Mouse (Mus musculus) kidney, postnatal 36 days (tissue): ENCODE results near the gene Oaf.

Experiments used
- DNase-seq, 2 experiments: peaks; one replicate each; pipeline ENCODE4 v3.0.0; 2021 to 2022; ENCODE audit warnings: mixed read lengths in 2 of 2

Gene Oaf

DNA sequence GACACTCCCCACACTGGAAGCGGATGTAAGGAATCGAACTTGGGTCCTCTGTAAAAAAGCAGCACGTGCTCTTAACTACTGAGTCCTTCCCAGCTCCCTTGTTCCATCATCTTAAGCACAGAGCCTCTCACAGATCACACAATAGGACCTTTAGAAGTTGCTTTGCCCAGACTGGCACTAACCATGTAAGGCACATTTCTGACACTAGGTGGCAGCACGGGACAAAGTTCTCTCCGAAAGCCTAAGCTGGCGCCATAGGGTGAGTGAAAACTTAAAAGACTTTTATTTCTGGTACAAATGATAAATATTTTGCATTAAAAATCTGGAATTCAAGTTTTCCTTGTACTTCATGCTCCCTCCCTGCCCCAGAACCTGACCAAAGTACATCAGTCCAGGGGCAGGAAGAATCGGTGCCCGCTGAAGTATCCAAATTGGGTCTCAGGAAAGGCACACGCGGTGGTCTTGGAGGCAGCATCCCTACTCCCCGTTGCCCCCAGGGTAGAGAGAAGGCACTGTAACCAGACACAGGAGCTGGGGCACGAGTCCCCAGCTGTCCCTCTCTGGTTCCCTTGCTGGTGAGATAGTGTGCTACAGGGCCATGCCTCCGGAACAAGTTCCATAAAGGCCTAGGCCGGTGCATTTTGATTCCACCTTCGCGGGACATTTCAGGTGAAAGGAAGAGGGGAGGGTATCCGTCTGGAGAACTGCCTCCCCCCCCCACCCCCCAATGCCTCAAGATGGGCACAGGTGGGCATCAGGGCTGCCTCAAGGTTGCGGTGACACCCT is 17.9 kb downstream of the Oaf start:
- peak; percentile 83 to 95 for DNase-seq

DNA sequence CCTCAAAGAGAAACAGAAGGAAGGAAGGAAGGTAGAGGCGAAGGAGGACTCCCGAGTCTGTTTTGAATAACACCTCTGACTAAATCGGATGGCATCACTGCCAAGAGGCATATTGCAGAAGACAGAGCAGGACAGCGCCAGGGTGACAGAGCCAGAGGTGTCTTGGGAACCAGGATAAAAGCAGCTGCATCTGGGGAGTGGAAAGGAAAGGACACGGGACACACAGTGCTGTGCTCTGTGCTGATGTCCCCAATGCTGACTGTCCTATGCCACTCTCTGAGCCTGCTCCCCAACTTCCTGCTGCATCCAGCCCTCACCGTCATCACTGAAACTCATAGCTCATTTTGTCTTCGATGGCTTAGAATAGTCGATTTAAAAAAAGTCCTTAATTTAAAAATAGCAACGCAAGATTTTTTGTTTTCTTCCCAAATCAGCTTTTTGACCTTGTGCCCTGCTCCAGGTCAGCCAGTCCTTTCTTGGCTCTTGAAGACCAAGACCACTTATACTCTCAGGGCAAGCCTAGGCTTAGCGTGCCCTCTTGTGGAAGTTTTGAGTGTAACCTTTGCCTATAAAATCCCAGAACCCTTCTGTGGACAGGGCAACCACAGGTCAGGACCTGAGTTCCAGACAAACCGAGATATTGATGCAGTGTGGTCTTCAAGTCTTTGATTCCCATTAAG is 28.8 kb downstream of the Oaf start:
- DNase-seq, result peak; percentile 69 to 80

GRCm38 (mm10) chr9:43210190-43210682 is 29.5 kb downstream of the Oaf start, which contains the start of gene Pou2f3:
Pou2f3 (minus strand) TSS chr9:43210369.
- DNase-seq, result peak; percentile 82 to 85

DNA sequence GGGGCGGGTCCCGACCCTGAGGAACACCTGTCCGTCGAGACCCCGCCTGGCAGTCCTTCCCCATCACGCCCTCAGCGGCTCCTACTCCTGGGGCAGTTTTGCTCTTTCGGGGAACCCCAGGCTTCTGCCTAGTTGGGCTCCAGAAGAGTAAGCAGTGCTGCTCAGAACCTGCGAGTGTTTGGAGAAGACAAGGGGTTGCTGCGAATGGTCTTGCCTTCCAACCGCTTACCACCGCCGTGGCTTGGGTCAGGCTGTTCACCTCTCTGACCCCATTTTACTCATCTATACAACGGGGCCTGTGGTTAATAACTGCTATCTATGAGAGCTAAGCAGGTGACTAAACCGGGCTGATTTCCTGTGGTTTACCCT is 33.7 kb downstream of the Oaf start:
- DNase-seq, result no peak

DNA sequence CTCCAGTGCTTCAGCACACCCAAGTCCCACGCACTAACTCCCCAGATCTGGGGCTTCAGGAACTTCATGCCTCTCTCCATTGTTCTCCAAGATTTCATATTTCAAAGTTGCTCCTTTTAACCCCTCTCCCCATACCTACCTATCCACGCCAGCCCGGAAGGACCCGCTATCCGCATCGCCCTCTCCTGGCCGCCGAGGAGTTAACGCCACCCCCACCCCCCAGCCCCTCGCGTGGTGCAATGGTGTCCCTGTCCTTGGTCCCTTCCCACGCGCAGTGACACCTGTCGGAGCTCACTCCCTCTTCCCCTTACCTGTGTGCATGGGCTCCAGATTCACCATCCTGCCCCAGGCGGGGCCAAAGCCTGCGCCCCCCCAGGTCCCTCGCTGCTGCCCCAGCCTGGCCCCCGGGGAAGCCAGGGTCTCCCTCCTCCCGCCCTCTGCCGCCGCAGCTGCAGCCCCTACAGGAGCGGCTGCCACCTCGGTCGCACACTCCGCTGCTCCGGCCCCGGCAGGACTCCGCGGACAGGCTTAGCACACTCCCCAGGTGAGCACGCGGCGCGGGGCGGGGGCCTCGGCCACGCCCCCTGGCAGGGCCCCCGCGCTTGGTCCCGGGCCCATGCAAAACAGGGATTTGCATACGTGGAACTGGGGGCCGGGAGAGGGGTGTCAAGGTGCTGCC is 34.2 kb downstream of the Oaf start:
- peak in 1 of 2 experiments; percentile 19 for DNase-seq

- peak in 1 of 2 experiments; percentile 12 for DNase-seq
Observed at GRCm38 (mm10) chr9:43200212-43200611, 39.5 kb downstream of the Oaf start.

DNA sequence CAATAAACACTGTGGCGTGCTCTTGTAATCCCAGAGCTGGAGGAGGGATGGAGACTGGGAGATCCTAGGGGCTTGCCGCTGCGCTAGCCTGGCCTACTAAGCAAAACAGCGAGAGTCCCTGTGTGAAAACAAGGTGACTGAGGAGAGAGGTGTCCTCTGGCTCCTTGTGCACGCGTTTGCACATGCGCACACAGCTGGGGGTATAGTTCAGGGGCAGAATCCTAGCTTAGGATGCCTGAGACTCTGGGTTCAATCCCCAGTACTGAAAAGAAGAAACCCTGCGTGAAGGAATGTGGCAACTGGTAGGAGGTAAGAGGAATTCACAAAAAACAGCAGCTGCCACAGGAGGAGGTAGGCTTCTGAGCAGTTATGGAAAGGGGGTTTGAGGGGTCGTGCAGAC is 45.7 kb downstream of the Oaf start:
- DNase-seq, result no peak

GRCm38 (mm10) chr9:43191561-43191960 is 48.1 kb downstream of the Oaf start:
- no peak for DNase-seq

DNA sequence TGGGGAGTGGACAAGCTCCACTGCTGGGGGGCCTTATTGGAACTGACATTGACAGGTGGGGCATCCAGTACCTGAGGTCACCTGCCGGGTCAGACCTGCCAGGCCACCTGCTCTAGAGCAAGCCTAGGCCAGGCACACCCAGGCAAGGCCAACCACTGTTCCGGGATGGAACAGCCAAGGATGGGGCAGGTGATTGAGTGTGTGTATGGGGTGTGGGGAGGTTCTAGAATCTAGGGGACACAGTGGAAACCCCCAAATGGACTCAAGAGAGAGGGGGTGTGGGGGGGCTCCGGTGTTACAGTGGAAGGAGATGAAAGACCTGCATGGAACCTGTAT is 50.7 kb downstream of the Oaf start:
- no peak for DNase-seq

GRCm38 (mm10) chr9:43188309-43189020 is 51.2 kb downstream of the Oaf start:
- DNase-seq, result no peak

DNA sequence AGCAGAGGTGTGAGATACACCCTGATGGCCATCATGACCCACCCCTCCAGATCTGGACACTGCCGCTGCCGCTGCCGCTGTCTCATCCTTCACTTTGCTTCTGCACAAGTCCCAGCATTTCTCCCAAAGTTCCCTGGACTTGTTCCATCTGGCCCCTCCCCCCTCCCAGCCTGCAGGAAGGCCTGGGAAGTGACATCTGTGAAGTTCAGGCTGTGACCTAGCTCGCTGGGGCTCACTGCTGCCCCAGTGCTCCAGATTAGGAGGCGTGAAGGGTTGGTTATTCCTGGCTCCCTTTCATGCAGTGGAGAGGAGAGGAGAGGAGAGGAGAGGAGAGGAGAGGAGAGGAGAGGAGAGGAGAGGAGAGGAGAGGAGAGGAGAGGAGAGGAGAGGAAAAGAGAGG is 60.1 kb downstream of the Oaf start:
- peak; percentile 19 to 34 for DNase-seq

GRCm38 (mm10) chr9:43178172-43178571 is 61.5 kb downstream of the Oaf start:
- DNase-seq, result no peak
